Mouse (Mus musculus) adipose tissue, adult 10 weeks (tissue): ENCODE measurements around the gene Ascl3. TPM values are rescaled to one million over a fixed set of nuclear protein-coding genes. Genes with fewer than 3 reads are reported as not detected.

Source experiments
- polyA plus RNA-seq: library from polyadenylated mRNA; stranded (reverse); fragments of 350-450 nt; fragmentation: Illumina TruSeq; extraction: RNeasy Lipid Tissue Mini Kit (QIAGEN cat#74804); gene quantifications from one replicate; pipeline ENCODE4 v1.2.3, GENCODE M21; 2014; ENCODE audit warnings: low read depth, low replicate concordance

Ascl3 gene
- polyA plus RNA-seq: not detected

DNA sequence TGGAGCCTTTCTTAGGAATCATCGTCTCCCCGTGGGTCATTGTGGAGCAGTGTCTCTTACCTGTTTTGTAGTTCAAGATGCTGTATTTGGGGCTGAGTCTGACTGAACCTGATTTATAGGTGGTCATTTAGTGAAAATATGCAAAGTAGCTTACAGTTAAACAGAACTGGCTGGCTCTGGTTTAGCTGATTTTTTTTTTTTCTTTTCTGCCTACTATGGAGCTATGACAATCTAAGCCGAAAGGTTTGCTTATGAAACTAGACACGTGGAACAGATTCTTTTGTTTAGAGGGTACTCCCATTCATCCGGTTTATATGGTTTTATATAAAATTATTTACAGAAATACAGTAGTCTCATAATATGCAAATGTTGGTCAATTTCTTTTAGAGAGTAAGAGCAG is at the start of gene Ascl3:
Ascl3 (minus strand) TSS at position 101 of the 400 bp plus-strand sequence.

GRCm38 (mm10) chr7:109752008-109752925 is 20.7 kb upstream of the Ascl3 start, which contains the start of gene Tmem9b:
Gene Tmem9b, minus strand, starts transcription at chr7:109752875.

DNA sequence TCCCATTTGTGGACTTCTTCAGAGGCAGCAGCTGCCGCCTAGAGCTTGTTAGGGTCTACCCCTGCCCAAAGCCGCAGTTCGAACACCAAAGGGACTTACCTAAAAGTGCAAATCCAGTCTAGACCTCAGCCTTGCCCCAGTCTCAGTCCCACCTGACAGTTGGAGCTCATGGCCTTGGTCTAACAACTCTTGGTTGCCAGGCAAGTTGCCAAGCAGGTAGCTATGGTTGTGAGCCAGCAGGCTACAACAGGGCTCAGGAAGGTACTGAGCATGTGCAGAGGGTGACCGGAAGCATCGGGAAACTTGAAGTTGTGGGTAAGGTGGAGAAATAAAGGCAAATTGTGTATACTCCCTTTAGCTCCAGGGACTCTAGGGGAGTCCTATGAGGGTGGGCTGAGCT is 7.8 kb downstream of the Ascl3 start, which contains the start of gene BC051019:
BC051019 (minus strand) TSS at position 154 of the 400 bp plus-strand sequence.

GRCm38 (mm10) chr7:109703190-109704015 is 28.1 kb downstream of the Ascl3 start, which contains the start of the genes St5 and Akip1:
Gene St5, minus strand, starts transcription at chr7:109703605.
Gene Akip1, plus strand, starts transcription at chr7:109703690.

Other genes starting within 250 kb of the Ascl3 start
- gene Trim66, start 223.6 kb downstream of the Ascl3 start, polyA plus RNA-seq: 0.38 TPM
- 750 TPM for gene Rpl27a, start 212.6 kb downstream of the Ascl3 start, polyA plus RNA-seq
- 36.6 TPM for gene St5, start 28.1 kb downstream of the Ascl3 start, polyA plus RNA-seq
- gene Akip1, start 28.0 kb downstream of the Ascl3 start, polyA plus RNA-seq: 29.0 TPM
- gene BC051019, start 7.9 kb downstream of the Ascl3 start, polyA plus RNA-seq: 2.9 TPM
- gene Tmem9b, start 21.1 kb upstream of the Ascl3 start, polyA plus RNA-seq: 45.7 TPM
- 0.31 TPM for gene Nrip3, start 50.3 kb upstream of the Ascl3 start, polyA plus RNA-seq
- 0.55 TPM for gene Scube2, start 134.0 kb upstream of the Ascl3 start, polyA plus RNA-seq
- gene Dennd5a, start 228.7 kb upstream of the Ascl3 start, polyA plus RNA-seq: 54.5 TPM